Mouse (Mus musculus) intestine, embryonic 14.5 days (tissue): Measurements from ENCODE around the gene Xrcc3. TPM values are rescaled to one million over a fixed set of nuclear protein-coding genes. Genes with fewer than 3 reads are reported as not detected.

Experiments
- ATAC-seq: fragments of 200-750 bp; cut with Nextera tagmentation; replicated peaks from 2 replicates; pipeline ENCODE4 v1.8.0; 2017; ENCODE audit warnings: low read depth, moderate number of reproducible peaks, moderate TSS enrichment, moderate library complexity; ENCODE audit not compliant: low FRiP score, low TSS enrichment
- DNase-seq: peaks from one replicate; pipeline ENCODE4 v3.0.0-alpha.2; 2018; ENCODE audit warnings: low spot score
- H3K27ac ChIP-seq: fragments of 300-500 bp; sonication (generic); 2 replicates; pipeline ENCODE4 v1.5.1; 2014; ENCODE audit warnings: low read depth, mild to moderate bottlenecking, control low read depth
- H3K27me3 ChIP-seq: fragments of 300-500 bp; sonication (generic); replicated peaks from 2 replicates; pipeline ENCODE4 v1.6.1; 2014; ENCODE audit warnings: low read length, control low read depth; ENCODE audit not compliant: control insufficient read depth, insufficient read depth
- H3K36me3 ChIP-seq: fragments of 300-500 bp; sonication (generic); 2 replicates; pipeline ENCODE4 v1.6.1; 2014; ENCODE audit warnings: low read length, control low read depth; ENCODE audit not compliant: control insufficient read depth, insufficient read depth
- H3K4me1 ChIP-seq: fragments of 300-500 bp; sonication (generic); replicated peaks from 2 replicates; pipeline ENCODE4 v1.6.1; 2014; ENCODE audit warnings: low read length, control low read depth, mixed read lengths; ENCODE audit not compliant: control insufficient read depth, insufficient read depth
- H3K4me2 ChIP-seq: fragments of 300-500 bp; sonication (generic); 2 replicates; pipeline ENCODE4 v1.6.1; 2014; ENCODE audit warnings: low read length
- H3K4me3 ChIP-seq: fragments of 300-500 bp; sonication (generic); 2 replicates; pipeline ENCODE4 v1.5.1; 2014; ENCODE audit warnings: low read depth, low read length, control low read depth, mixed read lengths
- H3K9ac ChIP-seq: fragments of 300-500 bp; sonication (generic); 2 replicates; pipeline ENCODE4 v1.6.1; 2014; ENCODE audit warnings: mild to moderate bottlenecking, low read length
- H3K9me3 ChIP-seq: fragments of 300-500 bp; sonication (generic); 2 replicates; pipeline ENCODE4 v1.6.1; 2016; ENCODE audit warnings: low read length, control low read depth; ENCODE audit not compliant: control insufficient read depth
- WGBS: fragments of 180-500 bp; shearing (Covaris S2); extraction: QIAGEN DNeasy Blood & Tissue Kit; methylation state at CpG from one replicate; pipeline ENCODE4 v1.1.7; 2014; 5-methylcytosine and 5-hydroxymethylcytosine counted together
- polyA plus RNA-seq: library from polyadenylated mRNA; unstranded; fragments of >200 nt; fragmentation: Nextera tagmentation; extraction: Ambion mirVana; gene quantifications from 2 replicates; pipeline ENCODE4 v1.2.1, GENCODE M21; 2014

Xrcc3 gene
- polyA plus RNA-seq, 1 experiment from 2014 or later: 14.6 TPM

DNA sequence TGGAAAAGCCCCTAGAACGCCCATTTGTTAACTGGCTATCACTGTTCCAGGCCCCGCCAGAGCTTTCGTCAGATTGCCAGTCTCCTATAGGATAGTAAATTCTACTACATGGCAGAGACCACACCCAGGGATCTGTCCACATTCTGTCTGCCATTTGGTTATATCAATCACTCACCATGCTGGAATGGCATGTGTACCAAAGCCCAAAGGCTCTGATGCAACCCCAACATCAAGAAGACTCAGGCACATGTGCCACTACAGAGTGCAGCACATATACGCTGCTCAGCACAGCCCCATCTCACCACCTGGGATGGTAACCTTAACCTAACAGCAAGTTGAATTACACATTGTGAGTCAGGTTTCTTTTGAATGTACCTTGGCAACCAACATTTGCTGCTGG, 32.3 kb upstream of the Xrcc3 start:
- ATAC-seq (no peak), DNase-seq (no peak)
- Histone ChIP-seq H3K27me3 (no peaks in the 10 kb centered on the region), H3K9me3 (no peaks in the 10 kb centered on the region), H3K4me3 (no peak overlapping the region), H3K27ac (no peak overlapping the region), H3K9ac (no peak overlapping the region), H3K4me1 (no peaks in the 10 kb centered on the region), H3K4me2 (no peak overlapping the region), H3K36me3 (peaks cover 18% of the 10 kb centered on the region)
- WGBS: 92% methylated on average over 4 of the region's 4 CpGs

DNA sequence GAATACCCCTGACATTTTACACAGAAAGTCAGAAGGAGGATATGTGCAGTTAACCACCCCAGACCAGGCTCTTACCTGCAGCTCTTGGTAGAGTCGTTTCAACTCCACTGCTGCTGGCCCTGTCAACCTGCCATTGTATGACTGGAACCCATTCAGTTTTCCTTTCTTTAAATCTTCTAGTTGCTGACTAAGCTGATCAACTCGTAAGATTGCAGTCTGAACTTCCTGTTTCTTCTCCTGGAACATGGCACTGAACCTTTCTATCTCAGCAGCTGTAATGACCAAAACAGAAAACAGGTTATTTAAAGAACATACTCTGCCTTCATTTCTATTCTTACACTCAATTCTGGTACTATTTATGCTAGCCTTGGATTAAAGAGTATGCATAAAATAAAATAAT, 29.8 kb upstream of the Xrcc3 start:
- no peak for DNase-seq

DNA sequence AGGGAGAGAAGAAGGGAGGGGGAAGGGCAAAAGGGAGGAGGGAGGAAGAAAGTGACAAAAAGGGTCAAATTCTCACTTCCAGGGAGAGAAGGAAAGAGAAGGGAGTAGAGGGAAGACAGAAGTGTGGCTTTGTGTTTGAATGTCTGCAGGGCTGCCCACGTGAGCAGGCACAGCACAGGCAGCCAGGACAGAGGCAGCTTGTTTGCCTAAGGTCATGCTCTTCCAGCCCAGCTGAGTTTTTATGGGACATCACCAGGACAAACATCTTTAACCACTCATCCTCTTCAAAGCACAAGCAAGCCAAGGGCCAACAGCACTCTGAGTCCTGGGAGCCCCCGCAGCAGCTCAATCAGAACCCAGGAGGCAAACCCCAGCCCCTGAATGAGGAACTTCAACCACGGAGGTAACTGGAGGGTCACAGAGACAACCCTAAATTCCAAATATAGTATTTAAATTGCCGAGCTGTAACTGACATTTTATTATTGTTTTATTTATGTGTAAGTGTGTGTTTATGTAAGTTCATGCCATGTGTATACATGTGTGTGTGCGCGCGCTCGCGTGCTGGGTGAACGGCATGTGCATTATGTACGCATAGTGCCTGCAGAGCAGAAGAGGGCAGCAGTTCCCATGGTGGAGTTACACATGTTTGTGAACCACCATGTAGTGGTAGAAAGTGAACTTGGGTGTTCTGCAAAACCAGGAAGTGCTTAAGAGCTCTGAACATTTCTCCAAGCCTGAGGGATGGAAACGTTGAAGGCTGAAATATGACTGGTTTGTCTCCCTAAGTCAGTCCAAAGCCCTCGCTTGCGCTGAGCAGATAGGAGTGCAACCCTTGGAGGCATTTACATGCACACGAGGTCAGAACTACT, 29.1 kb upstream of the Xrcc3 start:
- ATAC-seq (no peak), DNase-seq (no peak)
- H3K4me2 ChIP-seq: no peak overlapping the region
- no peaks in the 10 kb centered on the region for H3K4me1 ChIP-seq
- no peaks in the 10 kb centered on the region for H3K27me3 ChIP-seq
- 66% methylated on average over 15 of the region's 15 CpGs for WGBS
- peaks cover 48% of the 10 kb centered on the region for H3K36me3 ChIP-seq
- H3K27ac ChIP-seq: no peak overlapping the region
- no peak overlapping the region for H3K4me3 ChIP-seq
- H3K9ac ChIP-seq: no peak overlapping the region
- no peaks in the 10 kb centered on the region for H3K9me3 ChIP-seq

More for the DNA sequence above, 29.8 kb upstream of the Xrcc3 start:
- H3K9me3 ChIP-seq: no peaks in the 10 kb centered on the region
- 54% methylated on average over 2 of the region's 2 CpGs for WGBS
- H3K36me3 ChIP-seq: peaks cover 41% of the 10 kb centered on the region
- no peaks in the 10 kb centered on the region for H3K27me3 ChIP-seq
- H3K4me3 ChIP-seq: no peak overlapping the region
- no peak overlapping the region for H3K27ac ChIP-seq
- no peak for ATAC-seq
- no peak overlapping the region for H3K9ac ChIP-seq
- H3K4me2 ChIP-seq: no peak overlapping the region
- H3K4me1 ChIP-seq: no peaks in the 10 kb centered on the region

DNA sequence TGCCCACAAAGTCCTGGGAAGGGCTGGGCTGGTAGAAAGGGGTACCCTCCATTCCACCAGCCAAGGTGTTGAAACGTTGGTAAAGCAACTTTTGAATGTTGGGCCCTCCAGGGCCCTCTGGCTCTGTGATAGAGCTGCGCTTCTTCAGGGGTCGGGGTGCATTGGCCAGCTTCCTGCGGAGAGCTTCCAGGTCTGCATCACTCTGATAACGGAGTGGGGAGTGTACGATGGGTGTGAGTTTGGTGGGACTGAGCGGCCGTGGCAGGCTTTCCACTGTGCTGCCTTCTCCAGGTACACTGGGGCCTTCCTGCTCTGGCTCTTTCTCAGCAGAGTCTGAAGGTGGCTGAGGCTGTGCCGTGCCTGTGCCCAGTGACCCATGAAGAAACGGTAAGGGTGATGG, 19.8 kb upstream of the Xrcc3 start:
- DNase-seq (no peak), ATAC-seq (no peak)
- H3K36me3 ChIP-seq: peaks cover 90% of the 10 kb centered on the region
- no peaks in the 10 kb centered on the region for H3K9me3 ChIP-seq
- no peak overlapping the region for H3K27ac ChIP-seq
- no peak overlapping the region for H3K4me3 ChIP-seq
- H3K4me1 ChIP-seq: no peaks in the 10 kb centered on the region
- no peak overlapping the region for H3K4me2 ChIP-seq
- H3K9ac ChIP-seq: no peak overlapping the region
- WGBS: 91% methylated on average over 10 of the region's 10 CpGs
- H3K27me3 ChIP-seq: no peaks in the 10 kb centered on the region

DNA sequence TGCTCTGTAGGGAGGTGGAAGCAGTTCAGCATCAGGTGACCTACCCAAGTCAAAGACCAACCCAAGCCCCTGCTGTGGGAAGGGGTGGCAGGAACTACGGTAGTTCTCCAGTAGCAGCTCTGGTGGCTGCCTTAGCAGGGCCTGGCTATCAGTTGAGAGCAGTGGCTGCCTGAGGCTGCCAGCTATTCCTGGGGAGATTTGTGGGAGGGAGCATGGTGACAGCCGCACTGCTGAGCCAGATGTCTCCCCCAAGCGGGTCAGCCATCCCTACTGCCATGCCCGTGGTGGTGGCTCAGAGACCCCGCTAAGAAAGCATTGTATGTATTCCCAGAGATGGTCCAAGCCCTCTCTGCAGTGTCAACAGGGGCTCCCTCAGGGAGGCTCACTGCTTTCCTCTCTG, 19.0 kb upstream of the Xrcc3 start:
- no peaks in the 10 kb centered on the region for H3K27me3 ChIP-seq
- H3K4me2 ChIP-seq: no peak overlapping the region
- no peak overlapping the region for H3K9ac ChIP-seq
- DNase-seq (no peak), ATAC-seq (no peak)
- H3K27ac ChIP-seq: no peak overlapping the region
- peaks cover 90% of the 10 kb centered on the region for H3K36me3 ChIP-seq
- 88% methylated on average over 5 of the region's 5 CpGs for WGBS
- no peak overlapping the region for H3K4me3 ChIP-seq
- no peaks in the 10 kb centered on the region for H3K9me3 ChIP-seq
- H3K4me1 ChIP-seq: no peaks in the 10 kb centered on the region

DNA sequence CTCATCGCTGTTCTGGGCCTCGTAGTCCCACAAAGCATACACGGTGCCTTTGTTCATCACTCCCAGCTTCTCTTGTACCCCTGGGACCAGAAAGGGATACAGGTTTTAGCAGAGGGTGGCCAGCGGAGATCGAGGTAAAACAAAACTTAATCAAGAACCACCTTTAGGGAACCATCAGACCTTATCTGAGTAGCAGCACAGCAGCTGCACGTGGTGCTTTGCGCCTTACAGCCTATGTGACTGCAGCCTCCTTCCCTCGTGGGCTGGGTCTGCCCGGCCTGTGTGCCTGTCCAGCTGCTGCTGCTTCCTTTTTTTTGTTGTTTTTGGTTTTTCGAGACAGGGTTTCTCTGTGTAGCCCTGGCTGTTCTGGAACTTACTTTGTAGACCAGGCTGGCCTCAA, 16.7 kb upstream of the Xrcc3 start:
- ATAC-seq (no peak), DNase-seq (no peak)
- 86% methylated on average over 10 of the region's 10 CpGs for WGBS
- Histone ChIP-seq H3K4me3 (no peak overlapping the region), H3K4me2 (no peak overlapping the region), H3K4me1 (no peaks in the 10 kb centered on the region), H3K36me3 (peaks cover 96% of the 10 kb centered on the region), H3K27me3 (no peaks in the 10 kb centered on the region), H3K9ac (no peak overlapping the region), H3K27ac (no peak overlapping the region), H3K9me3 (no peaks in the 10 kb centered on the region)

DNA sequence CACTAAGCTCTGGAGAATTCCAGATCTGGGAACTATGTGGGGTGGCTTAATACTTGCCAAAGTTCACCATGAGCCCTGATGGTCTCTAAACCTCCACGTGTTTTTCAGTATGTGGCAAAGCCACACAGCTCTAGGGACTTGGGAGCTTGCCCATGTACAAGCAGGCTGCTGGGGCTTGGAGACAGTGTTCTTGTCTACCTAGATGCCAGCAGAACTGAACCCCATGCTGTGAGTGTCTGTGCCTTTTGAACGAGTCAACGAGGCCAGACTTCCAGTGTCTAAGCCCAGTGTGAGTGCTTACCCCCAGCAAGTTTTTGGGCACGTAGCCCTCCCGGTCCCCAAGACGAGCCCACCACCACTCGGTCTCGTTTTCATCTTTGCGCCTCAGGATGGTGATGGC, 16.3 kb upstream of the Xrcc3 start:
- H3K27me3 ChIP-seq: no peaks in the 10 kb centered on the region
- peaks cover 96% of the 10 kb centered on the region for H3K36me3 ChIP-seq
- H3K4me3 ChIP-seq: no peak overlapping the region
- 90% methylated on average over 9 of the region's 9 CpGs for WGBS
- ATAC-seq (no peak), DNase-seq (no peak)
- no peak overlapping the region for H3K9ac ChIP-seq
- H3K4me2 ChIP-seq: no peak overlapping the region
- H3K27ac ChIP-seq: no peak overlapping the region
- no peaks in the 10 kb centered on the region for H3K9me3 ChIP-seq
- H3K4me1 ChIP-seq: no peaks in the 10 kb centered on the region

DNA sequence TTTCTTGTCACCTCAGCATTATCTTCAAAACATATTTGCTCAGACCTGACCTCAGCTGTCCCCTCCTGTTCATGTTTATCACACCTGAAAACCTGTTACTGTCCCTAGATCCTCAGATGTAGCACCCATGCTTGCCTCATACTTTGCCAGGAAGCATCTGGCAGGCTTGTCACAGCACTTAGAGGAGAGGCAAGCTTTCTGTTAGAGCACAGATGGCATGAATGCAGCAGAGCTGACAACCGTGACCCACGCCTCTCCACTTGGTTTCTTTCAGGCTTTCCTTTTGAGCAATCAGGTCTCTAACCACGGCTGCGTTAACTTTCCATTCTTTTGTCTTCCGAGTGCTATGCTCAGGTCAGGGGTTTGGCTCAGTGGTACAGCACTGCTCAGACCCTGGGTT, 15.8 kb upstream of the Xrcc3 start:
- Histone ChIP-seq H3K4me1 (no peaks in the 10 kb centered on the region), H3K27ac (no peak overlapping the region), H3K4me2 (no peak overlapping the region), H3K4me3 (no peak overlapping the region), H3K9ac (no peak overlapping the region), H3K27me3 (no peaks in the 10 kb centered on the region), H3K36me3 (peaks cover 96% of the 10 kb centered on the region), H3K9me3 (no peaks in the 10 kb centered on the region)
- ATAC-seq: no peak
- WGBS: 91% methylated on average over 5 of the region's 5 CpGs
- DNase-seq: no peak

DNA sequence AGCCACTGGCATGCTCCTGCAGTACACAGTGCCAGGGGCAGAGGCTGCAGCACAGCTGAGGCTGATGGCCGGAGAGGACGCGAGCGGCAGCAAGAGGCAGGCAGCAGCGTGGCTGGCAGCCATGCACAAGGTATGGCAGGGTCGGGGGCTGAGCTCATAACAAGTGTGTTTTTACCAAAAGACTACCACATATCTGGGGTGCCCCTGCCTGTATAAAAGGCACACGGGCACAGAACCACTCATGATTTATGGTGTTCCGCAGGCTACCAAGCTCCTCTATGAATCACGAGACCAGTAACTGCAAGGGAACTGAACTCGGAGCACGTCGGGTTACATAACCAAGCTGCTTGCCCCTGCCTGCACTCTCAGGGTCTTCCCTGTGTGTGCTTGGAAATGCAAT, 13.9 kb upstream of the Xrcc3 start:
- H3K4me2 ChIP-seq: no peak overlapping the region
- no peak overlapping the region for H3K9ac ChIP-seq
- H3K27me3 ChIP-seq: no peaks in the 10 kb centered on the region
- no peak overlapping the region for H3K27ac ChIP-seq
- no peak for DNase-seq
- H3K9me3 ChIP-seq: no peaks in the 10 kb centered on the region
- peaks cover 96% of the 10 kb centered on the region for H3K36me3 ChIP-seq
- 86% methylated on average over 12 of the region's 12 CpGs for whole genome bisulfite sequencing
- H3K4me3 ChIP-seq: no peak overlapping the region
- ATAC-seq: no peak
- no peaks in the 10 kb centered on the region for H3K4me1 ChIP-seq
